Mouse (Mus musculus) myocyte (in vitro differentiated cells): ENCODE data around the gene Kcnt2. TPM values are rescaled to one million over a fixed set of nuclear protein-coding genes. Genes with fewer than 3 reads are reported as not detected.

ENCODE experiments used
- H3K27me3 ChIP-seq: one replicate; pipeline ENCODE4 v1.6.1; 2011; ENCODE audit not compliant: control insufficient read depth, insufficient read depth, insufficient read length
- H3K36me3 ChIP-seq: one replicate; pipeline ENCODE4 v1.6.1; 2011; ENCODE audit not compliant: control insufficient read depth, insufficient read depth
- H3K4me2 ChIP-seq: one replicate; pipeline ENCODE4 v1.6.1; 2011; ENCODE audit warnings: low read depth, control low read depth
- H3K4me3 ChIP-seq: one replicate; pipeline ENCODE4 v1.5.1; 2011; ENCODE audit warnings: mild to moderate bottlenecking, control low read depth, moderate library complexity
- H3K79me2 ChIP-seq: one replicate; pipeline ENCODE4 v1.6.1; 2011; ENCODE audit not compliant: control insufficient read depth, insufficient read depth
- H3ac ChIP-seq: one replicate; pipeline ENCODE4 v1.6.1; 2011; ENCODE audit not compliant: control insufficient read depth, insufficient read length
- CEBPB ChIP-seq: IDR thresholded peaks from 2 replicates; pipeline ENCODE4 v1.6.1; 2011; ENCODE audit warnings: mild to moderate bottlenecking, moderate library complexity; ENCODE audit not compliant: poor library complexity, insufficient read depth, severe bottlenecking
- E2F4 ChIP-seq: IDR thresholded peaks from one replicate; pipeline ENCODE4 v1.6.1; 2011; ENCODE audit warnings: mild to moderate bottlenecking, control low read depth, moderate library complexity; ENCODE audit not compliant: insufficient read depth
- MAX ChIP-seq: IDR thresholded peaks from one replicate; pipeline ENCODE4 v1.6.1; 2011; ENCODE audit warnings: low read depth, mild to moderate bottlenecking, control low read depth
- MYOD1 ChIP-seq, 3 experiments: IDR thresholded peaks; one replicate each; pipeline ENCODE4 v1.6.1; 2011; ENCODE audit warnings: control low read depth in 2 of 3, low read depth in 2 of 3, mild to moderate bottlenecking in 2 of 3, moderate library complexity in 1 of 3; ENCODE audit not compliant: insufficient read length in 2 of 3, control insufficient read depth in 1 of 3
- MYOG ChIP-seq, 3 experiments: IDR thresholded peaks; one replicate each; pipeline ENCODE4 v1.6.1; 2011; ENCODE audit warnings: control low read depth in 2 of 3, low read depth in 2 of 3, mild to moderate bottlenecking in 2 of 3; ENCODE audit not compliant: insufficient read length in 2 of 3, control insufficient read depth in 1 of 3, insufficient read depth in 1 of 3
- POLR2A ChIP-seq: IDR thresholded peaks from one replicate; pipeline ENCODE4 v1.6.1; 2011; ENCODE audit warnings: low read depth, mild to moderate bottlenecking, control low read depth, moderate library complexity; ENCODE audit not compliant: insufficient read length
- POLR2AphosphoS2 ChIP-seq: IDR thresholded peaks from one replicate; pipeline ENCODE4 v1.6.1; 2011; ENCODE audit warnings: low read depth, control low read depth; ENCODE audit not compliant: insufficient read length
- REST ChIP-seq: IDR thresholded peaks from one replicate; pipeline ENCODE4 v1.6.1; 2011; ENCODE audit warnings: mild to moderate bottlenecking, control low read depth, moderate library complexity; ENCODE audit not compliant: insufficient read depth, insufficient read length
- SRF ChIP-seq: IDR thresholded peaks from one replicate; pipeline ENCODE4 v1.6.1; 2011; ENCODE audit warnings: low read depth; ENCODE audit not compliant: control insufficient read depth, insufficient read length
- TCF12 ChIP-seq: IDR thresholded peaks from one replicate; pipeline ENCODE4 v1.6.1; 2011; ENCODE audit warnings: mild to moderate bottlenecking, control low read depth; ENCODE audit not compliant: poor library complexity, insufficient read depth, severe bottlenecking
- TCF3 ChIP-seq: IDR thresholded peaks from one replicate; pipeline ENCODE4 v1.6.1; 2011; ENCODE audit warnings: low read depth, control low read depth; ENCODE audit not compliant: insufficient read length
- USF1 ChIP-seq: IDR thresholded peaks from one replicate; pipeline ENCODE4 v1.6.1; 2011; ENCODE audit warnings: low read depth, mild to moderate bottlenecking, control low read depth, moderate library complexity
- polyA plus RNA-seq: library from polyadenylated mRNA; unstranded; fragments of >200 nt; fragmentation: generic; extraction: Trizol; gene quantifications from one replicate; pipeline ENCODE4 v1.2.1, GENCODE M21; 2012; ENCODE audit warnings: missing spikeins

Kcnt2 gene
- polyA plus RNA-seq, 1 experiment: 0.19 TPM

GRCm38 (mm10) chr1:140438176-140438575 lies 192.2 kb downstream of the Kcnt2 start:
- Histone ChIP-seq H3K27me3 (no peaks in the 10 kb centered on the region), H3K4me3 (no peak overlapping the region), H3K4me2 (no peak overlapping the region), H3K36me3 (no peaks in the 10 kb centered on the region), H3K79me2 (no peaks in the 10 kb centered on the region), H3ac (no peak overlapping the region)
- TF ChIP-seq MAX (no peak), MYOD1 (IDR thresholded peaks at IDR 0.05; ENCODE audit: control insufficient read depth in 1 of 3, insufficient read length in 2 of 3, low read depth in 2 of 3) (no peak), REST (no peak), POLR2A (no peak), USF1 (no peak), POLR2AphosphoS2 (no peak), E2F4 (no peak), TCF3 (no peak)

GRCm38 (mm10) chr1:140443904-140444303 lies 197.9 kb downstream of the Kcnt2 start:
- H3K79me2 ChIP-seq: no peaks in the 10 kb centered on the region
- TF ChIP-seq TCF3 (no peak), USF1 (no peak), POLR2AphosphoS2 (no peak), MAX (no peak), MYOG (IDR thresholded peaks at IDR 0.05; ENCODE audit: control insufficient read depth in 1 of 3, insufficient read depth in 1 of 3, insufficient read length in 2 of 3, low read depth in 2 of 3) (no peak), E2F4 (no peak), CEBPB (no peak), SRF (no peak), MYOD1 (IDR thresholded peaks at IDR 0.05; ENCODE audit: control insufficient read depth in 1 of 3, insufficient read length in 2 of 3, low read depth in 2 of 3) (no peak), TCF12 (no peak), POLR2A (no peak), REST (no peak)
- H3K27me3 ChIP-seq: no peaks in the 10 kb centered on the region
- no peak overlapping the region for H3ac ChIP-seq
- no peak overlapping the region for H3K4me2 ChIP-seq
- H3K4me3 ChIP-seq: no peak overlapping the region
- no peaks in the 10 kb centered on the region for H3K36me3 ChIP-seq

- no peak for TF ChIP-seq POLR2AphosphoS2
- TF ChIP-seq E2F4: no peak
- no peak for TF ChIP-seq MYOD1 (IDR thresholded peaks at IDR 0.05; ENCODE audit: control insufficient read depth in 1 of 3, insufficient read length in 2 of 3, low read depth in 2 of 3)
- no peak for TF ChIP-seq POLR2A
- TF ChIP-seq MAX: no peak
- no peak for TF ChIP-seq CEBPB
- no peak for TF ChIP-seq MYOG (IDR thresholded peaks at IDR 0.05; ENCODE audit: control insufficient read depth in 1 of 3, insufficient read depth in 1 of 3, insufficient read length in 2 of 3, low read depth in 2 of 3)
- no peak for TF ChIP-seq REST
- TF ChIP-seq TCF3: no peak
- no peak for TF ChIP-seq SRF
- no peak for TF ChIP-seq USF1
- TF ChIP-seq TCF12: no peak
- no peaks in the 10 kb centered on the region for H3K36me3 ChIP-seq
- no peak overlapping the region for H3K4me3 ChIP-seq
- no peaks in the 10 kb centered on the region for H3K79me2 ChIP-seq
- H3ac ChIP-seq: no peak overlapping the region
- no peaks in the 10 kb centered on the region for H3K27me3 ChIP-seq
- H3K4me2 ChIP-seq: no peak overlapping the region
These were observed 198.4 kb downstream of the Kcnt2 start for GRCm38 (mm10) chr1:140444394-140444793.

- no peak overlapping the region for H3K4me2 ChIP-seq
- no peaks in the 10 kb centered on the region for H3K27me3 ChIP-seq
- no peak overlapping the region for H3K4me3 ChIP-seq
- H3K36me3 ChIP-seq: no peaks in the 10 kb centered on the region
- H3K79me2 ChIP-seq: no peaks in the 10 kb centered on the region
- H3ac ChIP-seq: no peak overlapping the region
- no peak for TF ChIP-seq USF1
These were observed 205.5 kb downstream of the Kcnt2 start for GRCm38 (mm10) chr1:140451461-140451860.

GRCm38 (mm10) chr1:140451924-140452323 lies 206.0 kb downstream of the Kcnt2 start:
- no peak overlapping the region for H3K4me3 ChIP-seq
- H3K36me3 ChIP-seq: no peaks in the 10 kb centered on the region
- TF ChIP-seq USF1 (no peak), TCF3 (no peak), TCF12 (no peak), POLR2AphosphoS2 (no peak), SRF (no peak), MYOG (IDR thresholded peaks at IDR 0.05; ENCODE audit: control insufficient read depth in 1 of 3, insufficient read depth in 1 of 3, insufficient read length in 2 of 3, low read depth in 2 of 3) (no peak), MYOD1 (IDR thresholded peaks at IDR 0.05; ENCODE audit: control insufficient read depth in 1 of 3, insufficient read length in 2 of 3, low read depth in 2 of 3) (no peak), REST (no peak), POLR2A (no peak), CEBPB (no peak), E2F4 (no peak), MAX (no peak)
- H3K4me2 ChIP-seq: no peak overlapping the region
- H3K27me3 ChIP-seq: no peaks in the 10 kb centered on the region
- H3K79me2 ChIP-seq: no peaks in the 10 kb centered on the region
- no peak overlapping the region for H3ac ChIP-seq
